Mouse (Mus musculus): ENCODE measurements around the gene Sv2b. TPM values are rescaled to one million over a fixed set of nuclear protein-coding genes. Genes with fewer than 3 reads are reported as not detected.
"Not testable (repeated sequence)": the region's sequence is repeated elsewhere in the genome, so short reads cannot be mapped to it uniquely, and the experiment has no call there.

Gene Sv2b
- 0.54 and 0.64 TPM in 2 replicates for polyA plus RNA-seq (2016; fragmentation: Nextera tagmentation; extraction: Ambion mirVana)

- Histone ChIP-seq H3K4me1 (replicated peaks) (peaks cover 15% of the 10 kb centered on the region), H3K4me2 (peak within 1 kb of the TSS; percentile 96), H3K27me3 (replicated peaks) (peaks cover 47% of the 10 kb centered on the region), H3K9ac (peak within 1 kb of the TSS; percentile 49; the same call in 1 of the 2 replicates), H3K4me3 (peak within 1 kb of the TSS; percentile 48), H3K27ac (ENCODE audit: poor library complexity, severe bottlenecking) (no peak within 1 kb of the TSS), H3K36me3 (no peaks in the 10 kb centered on the region), H3K9me3 (replicated peaks) (no peaks in the 10 kb centered on the region)
- WGBS = 2% methylated on average over 46 of the region's 46 CpGs
- ATAC-seq (ENCODE audit: insufficient number of reproducible peaks, low FRiP score) = 0 out of 2 replicates have a peak, but pooled peaks have one; percentile 45
These were observed at the start of gene Sv2b for GRCm38 (mm10) chr7:75308457-75309312. Gene Sv2b (minus strand): TSS chr7:75309262.

- Histone ChIP-seq H3K4me1 (replicated peaks) (no peaks in the 10 kb centered on the region), H3K36me3 (no peaks in the 10 kb centered on the region), H3K9me3 (replicated peaks) (no peaks in the 10 kb centered on the region), H3K4me2 (no peak overlapping the region), H3K27ac (ENCODE audit: poor library complexity, severe bottlenecking) (no peak overlapping the region), H3K4me3 (no peak overlapping the region), H3K9ac (no peak overlapping the region), H3K27me3 (replicated peaks) (no peaks in the 10 kb centered on the region)
- ATAC-seq (ENCODE audit: insufficient number of reproducible peaks, low FRiP score) = no peak
- WGBS = 50% methylated on average over 4 of the region's 4 CpGs
These were observed 49.3 kb upstream of the Sv2b start for GRCm38 (mm10) chr7:75358284-75358851.

- Histone ChIP-seq H3K9me3 (replicated peaks) (no peaks in the 10 kb centered on the region), H3K4me2 (no peak overlapping the region), H3K27me3 (replicated peaks) (no peaks in the 10 kb centered on the region), H3K9ac (no peak overlapping the region), H3K4me3 (no peak overlapping the region), H3K27ac (ENCODE audit: poor library complexity, severe bottlenecking) (no peak overlapping the region), H3K36me3 (no peaks in the 10 kb centered on the region), H3K4me1 (replicated peaks) (no peaks in the 10 kb centered on the region)
- no peak for ATAC-seq (ENCODE audit: insufficient number of reproducible peaks, low FRiP score)
- WGBS = 58% methylated on average over 2 of the region's 2 CpGs
These were observed 46.5 kb upstream of the Sv2b start for GRCm38 (mm10) chr7:75355521-75355920.

- H3K9ac ChIP-seq = no peak overlapping the region
- H3K27ac ChIP-seq (ENCODE audit: poor library complexity, severe bottlenecking) = no peak overlapping the region
- no peak overlapping the region for H3K4me2 ChIP-seq
- WGBS = 47% methylated on average over 1 of the region's 1 CpGs
- no peaks in the 10 kb centered on the region for H3K36me3 ChIP-seq
- ATAC-seq (ENCODE audit: insufficient number of reproducible peaks, low FRiP score) = no peak
- H3K4me1 ChIP-seq (replicated peaks) = no peaks in the 10 kb centered on the region
- H3K27me3 ChIP-seq (replicated peaks) = no peaks in the 10 kb centered on the region
- no peak overlapping the region for H3K4me3 ChIP-seq
- no peaks in the 10 kb centered on the region for H3K9me3 ChIP-seq (replicated peaks)
These were observed 43.8 kb upstream of the Sv2b start for GRCm38 (mm10) chr7:75352777-75353374.

- H3K4me2 ChIP-seq = no peak overlapping the region
These were observed 41.1 kb upstream of the Sv2b start for GRCm38 (mm10) chr7:75350172-75350571.

GRCm38 (mm10) chr7:75332311-75332710 lies 23.2 kb upstream of the Sv2b start:
- Histone ChIP-seq H3K4me3 (no peak overlapping the region), H3K4me2 (no peak overlapping the region), H3K27me3 (replicated peaks) (no peaks in the 10 kb centered on the region), H3K27ac (ENCODE audit: poor library complexity, severe bottlenecking) (no peak overlapping the region), H3K36me3 (no peaks in the 10 kb centered on the region), H3K4me1 (replicated peaks) (no peaks in the 10 kb centered on the region), H3K9ac (no peak overlapping the region), H3K9me3 (replicated peaks) (no peaks in the 10 kb centered on the region)
- no peak for ATAC-seq (ENCODE audit: insufficient number of reproducible peaks, low FRiP score)
- WGBS = 55% methylated on average over 3 of the region's 3 CpGs

More at GRCm38 (mm10) chr7:75350172-75350571, 41.1 kb upstream of the Sv2b start:
- 37% methylated on average over 2 of the region's 2 CpGs for WGBS
- Histone ChIP-seq H3K27ac (ENCODE audit: poor library complexity, severe bottlenecking) (no peak overlapping the region), H3K36me3 (no peaks in the 10 kb centered on the region), H3K9me3 (replicated peaks) (no peaks in the 10 kb centered on the region), H3K4me1 (replicated peaks) (no peaks in the 10 kb centered on the region), H3K9ac (no peak overlapping the region), H3K27me3 (replicated peaks) (no peaks in the 10 kb centered on the region), H3K4me3 (no peak overlapping the region)
- ATAC-seq (ENCODE audit: insufficient number of reproducible peaks, low FRiP score) = no peak

- no peak for ATAC-seq (ENCODE audit: insufficient number of reproducible peaks, low FRiP score)
- H3K9ac ChIP-seq = no peak overlapping the region
- no peaks in the 10 kb centered on the region for H3K9me3 ChIP-seq (replicated peaks)
- 70% methylated on average over 3 of the region's 3 CpGs for WGBS
- H3K36me3 ChIP-seq = no peaks in the 10 kb centered on the region
- no peaks in the 10 kb centered on the region for H3K27me3 ChIP-seq (replicated peaks)
- H3K4me2 ChIP-seq = no peak overlapping the region
- H3K4me3 ChIP-seq = no peak overlapping the region
- H3K27ac ChIP-seq (ENCODE audit: poor library complexity, severe bottlenecking) = no peak overlapping the region
- H3K4me1 ChIP-seq (replicated peaks) = no peaks in the 10 kb centered on the region
These were observed 20.7 kb upstream of the Sv2b start for GRCm38 (mm10) chr7:75329740-75330142.

GRCm38 (mm10) chr7:75328721-75329362 lies 19.8 kb upstream of the Sv2b start:
- Histone ChIP-seq H3K27ac (ENCODE audit: poor library complexity, severe bottlenecking) (no peak overlapping the region), H3K4me1 (replicated peaks) (no peaks in the 10 kb centered on the region), H3K9ac (no peak overlapping the region), H3K9me3 (replicated peaks) (no peaks in the 10 kb centered on the region), H3K4me2 (no peak overlapping the region), H3K27me3 (replicated peaks) (no peaks in the 10 kb centered on the region), H3K4me3 (no peak overlapping the region), H3K36me3 (no peaks in the 10 kb centered on the region)
- WGBS = 71% methylated on average over 3 of the region's 3 CpGs
- ATAC-seq (ENCODE audit: insufficient number of reproducible peaks, low FRiP score) = no peak

- H3K36me3 ChIP-seq = no peaks in the 10 kb centered on the region
- H3K4me2 ChIP-seq = no peak overlapping the region
- WGBS = 81% methylated on average over 1 of the region's 1 CpGs
- H3K4me1 ChIP-seq (replicated peaks) = no peaks in the 10 kb centered on the region
- H3K9me3 ChIP-seq (replicated peaks) = no peaks in the 10 kb centered on the region
- no peak for ATAC-seq (ENCODE audit: insufficient number of reproducible peaks, low FRiP score)
- H3K4me3 ChIP-seq = no peak overlapping the region
- no peak overlapping the region for H3K27ac ChIP-seq (ENCODE audit: poor library complexity, severe bottlenecking)
- no peak overlapping the region for H3K9ac ChIP-seq
- H3K27me3 ChIP-seq (replicated peaks) = no peaks in the 10 kb centered on the region
These were observed 16.2 kb upstream of the Sv2b start for GRCm38 (mm10) chr7:75325273-75325672.

- 81% methylated on average over 3 of the region's 3 CpGs for WGBS
- H3K36me3 ChIP-seq; H3K4me1 ChIP-seq (replicated peaks); H3K4me2 ChIP-seq; H3K4me3 ChIP-seq; H3K27me3 ChIP-seq (replicated peaks); H3K9ac ChIP-seq; H3K27ac ChIP-seq (ENCODE audit: poor library complexity, severe bottlenecking); H3K9me3 ChIP-seq (replicated peaks); ATAC-seq (ENCODE audit: insufficient number of reproducible peaks, low FRiP score): not testable (repeated sequence)
These were observed 13.7 kb upstream of the Sv2b start for GRCm38 (mm10) chr7:75322742-75323141.

- no peak overlapping the region for H3K4me2 ChIP-seq
- no peak overlapping the region for H3K9ac ChIP-seq
- no peak overlapping the region for H3K27ac ChIP-seq (ENCODE audit: poor library complexity, severe bottlenecking)
- ATAC-seq (ENCODE audit: insufficient number of reproducible peaks, low FRiP score) = no peak
- H3K4me3 ChIP-seq = no peak overlapping the region
- no peaks in the 10 kb centered on the region for H3K27me3 ChIP-seq (replicated peaks)
- H3K4me1 ChIP-seq (replicated peaks) = no peaks in the 10 kb centered on the region
- H3K9me3 ChIP-seq (replicated peaks) = no peaks in the 10 kb centered on the region
- H3K36me3 ChIP-seq = no peaks in the 10 kb centered on the region
These were observed 10.9 kb upstream of the Sv2b start for GRCm38 (mm10) chr7:75320009-75320408.

Data from heart, embryonic 12.5 days (tissue).